Mouse (Mus musculus) G1E (cell line): Measurements from ENCODE around the gene Wwp2.

Experiments
- CTCF ChIP-seq: IDR thresholded peaks from 2 replicates; pipeline ENCODE4 v1.5.1; 2012; ENCODE audit warnings: low read depth, low read length, inconsistent platforms, mixed read lengths
- GATA1 ChIP-seq: IDR thresholded peaks from 2 replicates; pipeline ENCODE4 v1.6.1; 2012; ENCODE audit warnings: borderline replicate concordance, low read length, inconsistent platforms, mixed read lengths
- POLR2AphosphoS5 ChIP-seq: IDR thresholded peaks from 2 replicates; pipeline ENCODE4 v1.6.1; 2012; ENCODE audit warnings: low read depth, low read length, inconsistent platforms; ENCODE audit not compliant: insufficient replicate concordance
- TAL1 ChIP-seq: conservative IDR thresholded peaks from 2 replicates; pipeline ENCODE4 v1.6.1; 2012; ENCODE audit warnings: low read depth, low read length, inconsistent platforms, mixed read lengths

DNA sequence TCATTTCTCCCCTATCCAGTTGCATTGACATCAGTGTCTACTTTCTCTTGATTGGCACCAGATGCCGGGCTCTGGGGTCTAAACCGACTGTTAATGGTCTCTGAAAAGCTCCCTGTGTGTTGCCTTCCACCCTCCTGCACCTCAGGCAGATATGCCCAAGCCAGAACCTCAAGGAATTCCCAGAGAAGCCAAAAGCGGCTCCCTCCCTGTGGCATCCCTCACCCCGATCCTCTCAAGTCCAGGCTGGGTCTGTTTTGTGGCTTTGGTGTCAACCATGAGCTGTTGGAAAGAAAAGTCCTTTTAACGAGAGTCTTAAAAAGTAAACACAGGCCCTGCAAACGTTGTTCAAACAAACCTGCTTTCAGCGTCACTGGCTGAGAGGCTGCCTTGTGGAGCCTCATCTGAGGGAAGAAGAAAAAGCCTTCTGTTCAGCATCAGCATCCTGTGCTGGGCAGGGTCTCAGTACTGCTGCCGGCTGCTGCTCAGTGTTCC is 32.7 kb downstream of the Wwp2 start:
- TF ChIP-seq GATA1 (no peak), CTCF (no peak), TAL1 (no peak), POLR2AphosphoS5 (no peak)
